ENCODE assay signal across 10 mouse cellular contexts in genomic region chr11:8137366-8137765, GRCm38 (mm10).
A peak's percentile ranks its signal among the peaks of the same experiment; 100 is the strongest.
DNase-seq lines count a peak whose midpoint lies in the region; ATAC-seq and TF ChIP-seq lines count a peak whose summit lies in the region.
"Had no signal": no experiment of that assay in that cellular context is flagged by ENCODE, and none has a peak within 500 bp of the region (broad histone marks: within the 10 kb centered on the region; RNA-seq: fewer than 3 reads in every experiment).

No protein-coding gene starts in this region.

- 50% methylated on average over 4 of the region's 4 CpGs for WGBS in forebrain, embryonic 14.5 days
- WGBS in forebrain, embryonic 12.5 days, result 42% methylated on average over 4 of the region's 4 CpGs
- 33% methylated on average over 4 of the region's 4 CpGs for whole genome bisulfite sequencing in lung, adult 2 months

- no peak overlapping the region for H3K27ac ChIP-seq in forebrain, embryonic 14.5 days (ENCODE audit: low read depth, low read length)
- H3K27ac ChIP-seq in forebrain, embryonic 12.5 days, result no peak overlapping the region
- H3K27ac ChIP-seq: forebrain, embryonic 10.5 days; limb, embryonic 15.5 days had no signal

- no peaks in the 10 kb centered on the region for H3K4me1 ChIP-seq in forebrain, embryonic 14.5 days (ENCODE audit: control insufficient read depth, insufficient read depth, low read length)
- no peaks in the 10 kb centered on the region for H3K4me1 ChIP-seq in forebrain, embryonic 12.5 days
- H3K4me1 ChIP-seq in lung, adult 2 months (ENCODE audit: control insufficient read depth, insufficient read depth, low read length), result no peaks in the 10 kb centered on the region
- H3K4me1 ChIP-seq: forebrain, embryonic 10.5 days; limb, embryonic 15.5 days had no signal

- H3K4me2 ChIP-seq in forebrain, embryonic 14.5 days (ENCODE audit: low read length), result no peak overlapping the region
- H3K4me2 ChIP-seq in forebrain, embryonic 12.5 days, result no peak overlapping the region
- H3K4me2 ChIP-seq: limb, embryonic 15.5 days had no signal

- peak; percentile 28 for DNase-seq in forebrain, embryonic 14.5 days (ENCODE audit: low spot score)
- DNase-seq in lung, adult 2 months, result no peak
- no peak for DNase-seq in lung, adult 18-20 months
- DNase-seq in brain, embryonic 14.5 days (ENCODE audit: low read depth), result peak; percentile 20
- DNase-seq in kidney, postnatal 36 days, result peak; percentile 48 to 59
- DNase-seq in frontal cortex, postnatal 25 days (ENCODE audit: low spot score in 2 of 2), result no peak

- H3K9ac ChIP-seq in forebrain, embryonic 14.5 days (ENCODE audit: low read length), result no peak overlapping the region
- no peak overlapping the region for H3K9ac ChIP-seq in forebrain, embryonic 12.5 days
- H3K9ac ChIP-seq: limb, embryonic 15.5 days had no signal

- TF ChIP-seq POLR2A in lung, adult 2 months (IDR thresholded peaks at IDR 0.05; ENCODE audit: borderline replicate concordance, extremely low read depth, low read depth, low read length), result no peak
- no peak for TF ChIP-seq POLR2A in brain, embryonic 14.5 days (IDR thresholded peaks at IDR 0.05; ENCODE audit: borderline replicate concordance, extremely low read depth, insufficient read depth, insufficient read length, poor library complexity, severe bottlenecking)

- ATAC-seq in forebrain, embryonic 14.5 days, result no peak
- no peak for ATAC-seq in forebrain, embryonic 12.5 days (ENCODE audit: low FRiP score)
- no peak for ATAC-seq in megakaryocyte progenitor cell, adult 5-6 weeks (replicated peaks; ENCODE audit: poor library complexity)

- H3K36me3 ChIP-seq in forebrain, embryonic 14.5 days (ENCODE audit: control insufficient read depth, insufficient read depth, low read length), result no peaks in the 10 kb centered on the region
- H3K36me3 ChIP-seq in forebrain, embryonic 12.5 days (replicated peaks), result no peaks in the 10 kb centered on the region
- H3K36me3 ChIP-seq: forebrain, embryonic 10.5 days; limb, embryonic 15.5 days had no signal

- no peaks in the 10 kb centered on the region for H3K27me3 ChIP-seq in forebrain, embryonic 14.5 days (replicated peaks; ENCODE audit: control insufficient read depth, insufficient read depth, low read length)
- no peaks in the 10 kb centered on the region for H3K27me3 ChIP-seq in forebrain, embryonic 12.5 days
- H3K27me3 ChIP-seq: limb, embryonic 15.5 days had no signal

- TF ChIP-seq CTCF in lung, adult 2 months (IDR thresholded peaks at IDR 0.05; ENCODE audit: insufficient read depth, low read length), result 0 out of 2 replicates have a peak, but pooled peaks have one; percentile 6
- peak; percentile 35; the same call in 1 of the 2 replicates for TF ChIP-seq CTCF in brain, embryonic 14.5 days (IDR thresholded peaks at IDR 0.05; ENCODE audit: borderline replicate concordance, extremely low read depth, insufficient read depth, insufficient read length)

- H3K4me3 ChIP-seq in forebrain, embryonic 14.5 days (ENCODE audit: low read depth, low read length), result no peak overlapping the region
- H3K4me3 ChIP-seq in forebrain, embryonic 12.5 days (replicated peaks), result no peak overlapping the region
- H3K4me3 ChIP-seq in lung, adult 2 months (replicated peaks; ENCODE audit: extremely low read depth, low read depth, low read length), result no peak overlapping the region
- H3K4me3 ChIP-seq: forebrain, embryonic 10.5 days; limb, embryonic 15.5 days had no signal

- no peaks in the 10 kb centered on the region for H3K9me3 ChIP-seq in forebrain, embryonic 14.5 days (replicated peaks; ENCODE audit: control insufficient read depth, low read length)
- H3K9me3 ChIP-seq in forebrain, embryonic 12.5 days, result no peaks in the 10 kb centered on the region
- H3K9me3 ChIP-seq: forebrain, embryonic 10.5 days; limb, embryonic 15.5 days had no signal

Comparison
In these comparisons a context has a peak if more than half of its experiments do, and no peak if none do; other contexts are left out.
1. DNase-seq: peak in forebrain, embryonic 14.5 days (single experiment), brain, embryonic 14.5 days (single experiment) and kidney, postnatal 36 days (2 of 2); none in lung, adult 2 months (single experiment), lung, adult 18-20 months (0 of 2) and frontal cortex, postnatal 25 days (0 of 2).